10 mouse cellular contexts compared by ENCODE assay signal in the genomic region with DNA sequence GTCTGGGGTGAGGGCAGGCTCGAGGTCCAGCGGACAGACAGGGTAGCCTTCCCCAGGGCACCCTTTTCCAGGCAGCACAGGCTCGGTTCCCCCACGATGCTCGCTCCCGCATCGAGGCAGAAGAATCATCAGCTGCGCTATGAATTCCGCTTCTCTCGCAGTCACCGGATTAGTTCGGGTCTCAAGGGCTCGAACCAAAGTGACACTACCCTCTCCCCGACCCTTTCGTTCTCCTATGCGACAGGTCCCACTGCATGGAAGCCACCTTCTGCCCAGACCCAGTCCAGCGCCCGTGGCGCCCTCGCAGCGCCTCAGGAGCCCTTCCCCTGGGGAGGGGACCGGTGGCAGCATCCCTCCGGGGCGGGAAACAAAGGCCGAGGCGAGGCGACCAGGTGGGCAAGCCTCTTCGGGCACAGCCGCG. TPM values are rescaled to one million over a fixed set of nuclear protein-coding genes. Genes with fewer than 3 reads are reported as not detected.
A peak's percentile ranks its signal among the peaks of the same experiment; 100 is the strongest.
DNase-seq lines count a peak whose midpoint lies in the region; ATAC-seq and TF ChIP-seq lines count a peak whose summit lies in the region.
"Had no signal": no experiment of that assay in that cellular context is flagged by ENCODE, and none has a peak within 500 bp of the region (broad histone marks: within the 10 kb centered on the region; RNA-seq: fewer than 3 reads in every experiment).

No protein-coding gene starts in this region.

- peak overlapping the region; percentile 51; the same call in 1 of the 2 replicates for H3K27ac ChIP-seq in hindbrain, postnatal 0 days
- H3K27ac ChIP-seq: macrophage had no signal

- 0 out of 2 replicates have a peak, but pooled peaks cover 9% of the 10 kb centered on the region for H3K4me1 ChIP-seq in hindbrain, postnatal 0 days (ENCODE audit: insufficient read depth, low read length)

- H3K27me3 ChIP-seq in hindbrain, postnatal 0 days (ENCODE audit: insufficient read depth, low read length): peaks cover 4% of the 10 kb centered on the region; the same call in 1 of the 2 replicates

- peak overlapping the region; percentile 61 for H3K9ac ChIP-seq in hindbrain, postnatal 0 days (replicated peaks; ENCODE audit: low read length)

- no peaks in the 10 kb centered on the region for H3K36me3 ChIP-seq in hindbrain, postnatal 0 days (ENCODE audit: insufficient read depth, low read length)

- peak; percentile 4 to 17 for DNase-seq in heart, adult 18-20 months
- DNase-seq in heart, postnatal 4 days: no peak
- peak; percentile 6 for DNase-seq in urinary bladder, postnatal 25 days (ENCODE audit: low spot score)
- DNase-seq in urinary bladder, postnatal 10 days (ENCODE audit: low spot score): no peak
- peak; percentile 27 for DNase-seq in hindbrain, postnatal 0 days (ENCODE audit: low spot score)
- DNase-seq in naive thymus-derived CD4-positive, alpha-beta T cell, adult 2 months (ENCODE audit: low read depth): peak; percentile 3
- no peak for DNase-seq in adrenal gland, adult 18-20 months (ENCODE audit: low spot score in 2 of 2)
- DNase-seq in kidney, adult 9 months: no peak

- no peak for TF ChIP-seq CTCF in hindbrain, postnatal 0 days (IDR thresholded peaks at IDR 0.05; ENCODE audit: low read depth)

- ATAC-seq in hindbrain, postnatal 0 days: peak; percentile 1

- no peaks in the 10 kb centered on the region for H3K9me3 ChIP-seq in hindbrain, postnatal 0 days (ENCODE audit: low read length)

- 1% methylated on average over 30 of the region's 30 CpGs for WGBS in hindbrain, postnatal 0 days

- H3K4me3 ChIP-seq in hindbrain, postnatal 0 days (ENCODE audit: low read length): peak overlapping the region; percentile 62

- peak overlapping the region; percentile 85 for H3K4me2 ChIP-seq in hindbrain, postnatal 0 days (ENCODE audit: low read depth, low read length)

RNA-seq across cellular contexts. Expression of a gene that starts 0.5 kb away (rescaled TPM):
- total RNA-seq in heart, adult 18-20 months (2021): 1 to 10 TPM; 3.0 to 3.9 TPM
- 10 to 100 TPM; 17.6 to 21.9 TPM for total RNA-seq in heart, postnatal 4 days (2021)
- 21.5 and 23.3 TPM in 2 replicates for total RNA-seq in hindbrain, postnatal 0 days (2014; rRNA removed)
- polyA plus RNA-seq in hindbrain, postnatal 0 days (2015; fragmentation: Nextera tagmentation; extraction: Ambion mirVana): 23.8 and 24.4 TPM in 2 replicates
- 1 to 10 TPM; 3.7 TPM for total RNA-seq in adrenal gland, adult 18-20 months (2021)
- polyA plus RNA-seq: macrophage, Patski had no signal

Comparison
In these comparisons a context has a peak if more than half of its experiments do, and no peak if none do; other contexts are left out.
1. DNase-seq: peak in heart, adult 18-20 months (2 of 2), urinary bladder, postnatal 25 days (single experiment), hindbrain, postnatal 0 days (single experiment) and naive thymus-derived CD4-positive, alpha-beta T cell, adult 2 months (single experiment); none in heart, postnatal 4 days (single experiment), urinary bladder, postnatal 10 days (single experiment), adrenal gland, adult 18-20 months (0 of 2) and kidney, adult 9 months (single experiment).